Mouse (Mus musculus): Measurements from ENCODE around the gene Hilpda.

The Hilpda gene

GRCm38 (mm10) chr6:29272312-29273072, at the start of gene Hilpda:
Gene Hilpda, plus strand, starts transcription at chr6:29272488.
- peak; percentile 91 for DNase-seq

GRCm38 (mm10) chr6:29229265-29229913, 42.9 kb upstream of the Hilpda start:
- DNase-seq: peak; percentile 44

- peak; percentile 14 for DNase-seq
Measured at GRCm38 (mm10) chr6:29230386-29230785, 41.9 kb upstream of the Hilpda start.

GRCm38 (mm10) chr6:29231799-29232198, 40.5 kb upstream of the Hilpda start:
- DNase-seq: peak; percentile 74

GRCm38 (mm10) chr6:29232321-29232720, 40.0 kb upstream of the Hilpda start:
- peak; percentile 86 for DNase-seq

GRCm38 (mm10) chr6:29233710-29234109, 38.6 kb upstream of the Hilpda start:
- peak; percentile 59 for DNase-seq

GRCm38 (mm10) chr6:29234272-29234671, 38.0 kb upstream of the Hilpda start:
- peak; percentile 82 for DNase-seq

GRCm38 (mm10) chr6:29240806-29241205, 31.5 kb upstream of the Hilpda start:
- DNase-seq: peak; percentile 84

- DNase-seq: no peak
Measured at GRCm38 (mm10) chr6:29241697-29242096, 30.6 kb upstream of the Hilpda start.

GRCm38 (mm10) chr6:29242265-29242664, 30.0 kb upstream of the Hilpda start:
- DNase-seq: no peak

GRCm38 (mm10) chr6:29245272-29246120, 26.8 kb upstream of the Hilpda start:
- no peak for DNase-seq

GRCm38 (mm10) chr6:29246183-29246582, 26.1 kb upstream of the Hilpda start:
- no peak for DNase-seq

- no peak for DNase-seq
Measured at GRCm38 (mm10) chr6:29246585-29246984, 25.7 kb upstream of the Hilpda start.

- DNase-seq: no peak
Measured at GRCm38 (mm10) chr6:29247072-29247471, 25.2 kb upstream of the Hilpda start.

- DNase-seq: peak; percentile 41
Measured at GRCm38 (mm10) chr6:29259418-29259817, 12.9 kb upstream of the Hilpda start.

- no peak for DNase-seq
Measured at GRCm38 (mm10) chr6:29261831-29262230, 10.5 kb upstream of the Hilpda start.

GRCm38 (mm10) chr6:29263650-29264455, 8.4 kb upstream of the Hilpda start:
- DNase-seq: no peak

GRCm38 (mm10) chr6:29264456-29264781, 7.9 kb upstream of the Hilpda start:
- DNase-seq: no peak

GRCm38 (mm10) chr6:29266936-29267335, 5.4 kb upstream of the Hilpda start:
- no peak for DNase-seq

- no peak for DNase-seq
Measured at GRCm38 (mm10) chr6:29269006-29269668, 3.2 kb upstream of the Hilpda start.

- peak; percentile 53 for DNase-seq
Measured at GRCm38 (mm10) chr6:29270961-29271360, 1.3 kb upstream of the Hilpda start.

- no peak for DNase-seq
Measured at GRCm38 (mm10) chr6:29276746-29277145, 4.5 kb downstream of the Hilpda start.

All from thymus, postnatal 14 days (tissue).